Mouse (Mus musculus): ENCODE results near the gene Pde4d. TPM values are rescaled to one million over a fixed set of nuclear protein-coding genes. Genes with fewer than 3 reads are reported as not detected.
A peak's percentile ranks its signal among the peaks of the same experiment; 100 is the strongest.

Gene Pde4d
- polyA plus RNA-seq, 1 experiment from 2014 or later, result 8.7 TPM

DNA sequence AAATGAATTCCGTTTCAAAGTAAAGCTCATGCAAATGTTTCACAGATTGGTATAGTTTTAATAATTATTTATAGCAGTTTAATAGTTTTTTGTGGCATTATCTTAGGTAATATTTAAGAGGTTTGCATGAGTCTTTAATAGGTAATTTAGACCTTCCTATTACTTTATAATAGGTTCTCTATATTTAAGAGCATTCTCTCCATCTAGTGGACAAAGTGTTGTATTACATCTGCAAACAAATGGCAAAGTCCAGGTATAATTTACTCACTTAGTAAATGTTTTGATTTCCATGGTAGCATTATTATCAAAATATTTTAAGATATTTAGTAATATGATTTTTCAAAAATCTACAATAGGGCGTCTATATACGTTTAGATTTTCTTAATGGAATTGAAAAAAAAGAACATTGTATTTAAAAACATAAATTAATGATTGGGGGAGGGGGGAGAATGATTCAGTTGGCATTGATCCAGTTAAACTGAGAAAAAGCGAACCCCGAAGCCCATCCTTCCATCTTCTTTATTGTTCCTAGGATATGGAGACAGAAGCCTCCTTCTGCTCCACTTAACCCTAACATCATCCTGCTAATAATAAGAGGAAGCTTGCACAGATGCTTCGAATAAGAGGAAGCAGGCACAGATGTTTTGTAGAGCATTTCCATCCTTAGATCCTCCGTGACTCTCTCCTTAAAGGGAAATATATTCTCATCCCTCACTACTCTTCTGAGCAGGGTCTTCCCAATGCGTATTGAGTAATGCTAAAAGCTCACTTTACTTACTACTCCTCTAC, 1286.7 kb downstream of the Pde4d start:
- H3K27me3 ChIP-seq (ENCODE audit: control insufficient read depth, insufficient read depth, low read length), result no peaks in the 10 kb centered on the region
- H3K36me3 ChIP-seq (ENCODE audit: control insufficient read depth, insufficient read depth, low read length), result no peaks in the 10 kb centered on the region
- no peak overlapping the region for H3K4me3 ChIP-seq (ENCODE audit: low read depth, low read length)
- DNase-seq (ENCODE audit: low spot score, missing footprints), result peak; percentile 89
- ATAC-seq (ENCODE audit: low FRiP score), result 0 out of 2 replicates have a peak, but pooled peaks have one; percentile 33
- no peak overlapping the region for H3K9ac ChIP-seq (ENCODE audit: low read length)
- H3K9me3 ChIP-seq (ENCODE audit: control insufficient read depth, low read length), result no peaks in the 10 kb centered on the region
- no peak overlapping the region for H3K4me2 ChIP-seq
- 57% methylated on average over 8 of the region's 8 CpGs for WGBS
- no peak overlapping the region for H3K27ac ChIP-seq (ENCODE audit: low read depth, low read length)
- H3K4me1 ChIP-seq (ENCODE audit: control insufficient read depth, insufficient read depth, low read length), result 0 out of 2 replicates have a peak, but pooled peaks cover 2% of the 10 kb centered on the region

- H3K9ac ChIP-seq (ENCODE audit: low read length), result no peak overlapping the region
- no peak for DNase-seq (ENCODE audit: low spot score, missing footprints)
These were observed 1296.7 kb downstream of the Pde4d start for GRCm38 (mm10) chr13:109746492-109746891.

DNA sequence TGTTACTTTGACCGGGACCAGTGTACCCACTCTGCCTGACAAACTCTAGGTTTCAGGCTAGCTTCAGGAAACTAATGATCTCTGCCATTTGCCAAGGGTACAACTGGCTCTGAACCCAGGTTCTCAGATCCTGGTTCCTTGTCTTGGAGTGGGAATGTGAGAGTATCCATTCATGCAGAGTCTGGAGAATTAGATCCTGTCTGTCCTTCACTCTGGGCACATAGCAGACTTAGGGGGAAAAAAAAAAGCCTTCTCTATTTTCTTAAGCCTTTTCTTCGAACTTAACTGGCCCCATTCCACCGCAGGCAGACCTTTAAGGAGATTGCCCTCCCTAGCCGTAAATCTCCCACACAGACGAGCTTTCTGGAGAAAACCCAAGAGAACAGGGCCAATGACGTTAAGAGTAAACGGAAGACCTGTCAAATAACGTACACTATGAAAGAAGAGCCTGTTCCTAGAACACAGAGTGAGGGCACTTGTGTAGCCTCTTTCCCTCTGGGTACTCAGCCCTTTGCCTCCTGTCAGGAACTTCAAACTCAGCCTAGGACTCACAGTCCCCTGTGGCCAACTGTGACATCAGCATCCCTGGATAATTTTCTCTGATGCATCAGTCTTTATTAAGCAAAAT, 1302.6 kb downstream of the Pde4d start:
- Histone ChIP-seq H3K4me3 (ENCODE audit: low read depth, low read length) (no peak overlapping the region), H3K9me3 (ENCODE audit: control insufficient read depth, low read length) (no peaks in the 10 kb centered on the region), H3K27ac (ENCODE audit: low read depth, low read length) (no peak overlapping the region), H3K9ac (ENCODE audit: low read length) (no peak overlapping the region), H3K4me1 (ENCODE audit: control insufficient read depth, insufficient read depth, low read length) (no peaks in the 10 kb centered on the region), H3K36me3 (ENCODE audit: control insufficient read depth, insufficient read depth, low read length) (no peaks in the 10 kb centered on the region), H3K4me2 (no peak overlapping the region), H3K27me3 (ENCODE audit: control insufficient read depth, insufficient read depth, low read length) (no peaks in the 10 kb centered on the region)
- ATAC-seq (ENCODE audit: low FRiP score) (no peak), DNase-seq (ENCODE audit: low spot score, missing footprints) (no peak)
- WGBS, result 66% methylated on average over 8 of the region's 8 CpGs

More at GRCm38 (mm10) chr13:109746492-109746891, 1296.7 kb downstream of the Pde4d start:
- no peaks in the 10 kb centered on the region for H3K27me3 ChIP-seq (ENCODE audit: control insufficient read depth, insufficient read depth, low read length)
- ATAC-seq (ENCODE audit: low FRiP score), result no peak
- no peak overlapping the region for H3K4me3 ChIP-seq (ENCODE audit: low read depth, low read length)
- no peaks in the 10 kb centered on the region for H3K9me3 ChIP-seq (ENCODE audit: control insufficient read depth, low read length)
- H3K27ac ChIP-seq (ENCODE audit: low read depth, low read length), result no peak overlapping the region
- no peak overlapping the region for H3K4me2 ChIP-seq
- H3K36me3 ChIP-seq (ENCODE audit: control insufficient read depth, insufficient read depth, low read length), result no peaks in the 10 kb centered on the region
- H3K4me1 ChIP-seq (ENCODE audit: control insufficient read depth, insufficient read depth, low read length), result no peaks in the 10 kb centered on the region

DNA sequence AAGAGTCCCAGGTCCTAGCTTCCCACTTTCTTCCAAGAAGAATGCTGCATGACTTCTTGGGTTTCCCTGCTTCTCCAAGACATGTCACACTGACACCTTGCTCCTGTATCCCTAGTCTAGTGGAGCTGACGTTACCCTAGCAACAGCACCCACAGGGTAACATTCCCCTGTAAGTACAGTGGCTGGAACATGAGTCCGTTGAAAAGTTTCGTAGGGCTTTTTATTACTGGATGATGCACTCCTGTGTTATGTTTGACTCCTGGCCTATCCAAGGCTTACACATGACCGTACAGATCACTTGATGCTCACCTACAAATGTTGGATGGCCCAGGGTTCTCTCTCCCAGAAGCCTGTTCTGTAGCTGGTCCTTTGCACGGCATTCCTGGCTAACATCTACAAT, 1307.1 kb downstream of the Pde4d start:
- H3K9me3 ChIP-seq (ENCODE audit: control insufficient read depth, low read length), result no peaks in the 10 kb centered on the region
- H3K4me3 ChIP-seq (ENCODE audit: low read depth, low read length), result no peak overlapping the region
- H3K27ac ChIP-seq (ENCODE audit: low read depth, low read length), result no peak overlapping the region
- H3K36me3 ChIP-seq (ENCODE audit: control insufficient read depth, insufficient read depth, low read length), result no peaks in the 10 kb centered on the region
- no peaks in the 10 kb centered on the region for H3K27me3 ChIP-seq (ENCODE audit: control insufficient read depth, insufficient read depth, low read length)
- WGBS, result 89% methylated on average over 5 of the region's 5 CpGs
- H3K4me1 ChIP-seq (ENCODE audit: control insufficient read depth, insufficient read depth, low read length), result no peaks in the 10 kb centered on the region
- ATAC-seq (ENCODE audit: low FRiP score) (no peak), DNase-seq (ENCODE audit: low spot score, missing footprints) (no peak)
- H3K9ac ChIP-seq (ENCODE audit: low read length), result no peak overlapping the region
- H3K4me2 ChIP-seq, result no peak overlapping the region

- H3K9me3 ChIP-seq (ENCODE audit: control insufficient read depth, low read length), result no peaks in the 10 kb centered on the region
- DNase-seq (ENCODE audit: low spot score, missing footprints), result peak; percentile 83
- 42% methylated on average over 5 of the region's 5 CpGs for WGBS
These were observed 1309.5 kb downstream of the Pde4d start for GRCm38 (mm10) chr13:109759201-109759600.

GRCm38 (mm10) chr13:109761081-109761480, 1311.3 kb downstream of the Pde4d start:
- Histone ChIP-seq H3K4me3 (ENCODE audit: low read depth, low read length) (no peak overlapping the region), H3K9ac (ENCODE audit: low read length) (no peak overlapping the region), H3K4me2 (no peak overlapping the region), H3K9me3 (ENCODE audit: control insufficient read depth, low read length) (no peaks in the 10 kb centered on the region), H3K27me3 (ENCODE audit: control insufficient read depth, insufficient read depth, low read length) (no peaks in the 10 kb centered on the region), H3K27ac (ENCODE audit: low read depth, low read length) (no peak overlapping the region), H3K36me3 (ENCODE audit: control insufficient read depth, insufficient read depth, low read length) (no peaks in the 10 kb centered on the region), H3K4me1 (ENCODE audit: control insufficient read depth, insufficient read depth, low read length) (no peaks in the 10 kb centered on the region)
- WGBS, result 84% methylated on average over 13 of the region's 13 CpGs
- DNase-seq (ENCODE audit: low spot score, missing footprints) (no peak), ATAC-seq (ENCODE audit: low FRiP score) (no peak)

More at GRCm38 (mm10) chr13:109759201-109759600, 1309.5 kb downstream of the Pde4d start:
- H3K4me1 ChIP-seq (ENCODE audit: control insufficient read depth, insufficient read depth, low read length), result no peaks in the 10 kb centered on the region
- no peak overlapping the region for H3K27ac ChIP-seq (ENCODE audit: low read depth, low read length)
- H3K4me2 ChIP-seq, result no peak overlapping the region
- no peak overlapping the region for H3K4me3 ChIP-seq (ENCODE audit: low read depth, low read length)
- ATAC-seq (ENCODE audit: low FRiP score), result no peak
- H3K36me3 ChIP-seq (ENCODE audit: control insufficient read depth, insufficient read depth, low read length), result no peaks in the 10 kb centered on the region
- no peaks in the 10 kb centered on the region for H3K27me3 ChIP-seq (ENCODE audit: control insufficient read depth, insufficient read depth, low read length)
- H3K9ac ChIP-seq (ENCODE audit: low read length), result no peak overlapping the region

- no peaks in the 10 kb centered on the region for H3K36me3 ChIP-seq (ENCODE audit: control insufficient read depth, insufficient read depth, low read length)
- DNase-seq (ENCODE audit: low spot score, missing footprints) (no peak), ATAC-seq (ENCODE audit: low FRiP score) (peak; percentile 22; the same call in 1 of the 2 replicates)
- H3K4me1 ChIP-seq (ENCODE audit: control insufficient read depth, insufficient read depth, low read length), result peaks cover 12% of the 10 kb centered on the region
- no peaks in the 10 kb centered on the region for H3K27me3 ChIP-seq (ENCODE audit: control insufficient read depth, insufficient read depth, low read length)
- no peak overlapping the region for H3K4me3 ChIP-seq (ENCODE audit: low read depth, low read length)
- no peak overlapping the region for H3K4me2 ChIP-seq
- no peak overlapping the region for H3K27ac ChIP-seq (ENCODE audit: low read depth, low read length)
- 65% methylated on average over 7 of the region's 7 CpGs for WGBS
- H3K9ac ChIP-seq (ENCODE audit: low read length), result no peak overlapping the region
- no peaks in the 10 kb centered on the region for H3K9me3 ChIP-seq (ENCODE audit: control insufficient read depth, low read length)
These were observed 1325.0 kb downstream of the Pde4d start for GRCm38 (mm10) chr13:109774791-109775190.

DNA sequence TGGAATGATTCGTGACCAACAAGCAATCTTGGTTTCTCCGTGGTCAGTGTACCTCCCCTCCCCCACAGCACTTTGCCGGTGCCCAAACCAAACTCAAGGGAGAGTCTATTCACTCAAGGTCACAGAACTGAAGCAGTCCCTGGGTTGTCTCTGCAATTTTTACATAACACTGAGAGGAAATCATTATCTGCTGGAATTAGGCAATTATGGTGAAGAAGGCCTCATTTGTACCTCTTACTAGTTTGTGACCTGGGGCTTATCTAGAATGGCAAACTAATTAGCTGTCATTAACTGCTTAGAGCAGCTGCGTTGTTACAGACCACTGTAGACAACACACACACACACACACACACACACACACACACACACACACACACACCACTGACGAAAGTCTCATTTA, 1325.4 kb downstream of the Pde4d start:
- 33% methylated on average over 5 of the region's 5 CpGs for WGBS

GRCm38 (mm10) chr13:109776116-109776515, 1326.4 kb downstream of the Pde4d start:
- WGBS, result 2% methylated on average over 11 of the region's 11 CpGs
- peak overlapping the region; percentile 37 for H3K4me2 ChIP-seq
- H3K4me3 ChIP-seq (ENCODE audit: low read depth, low read length), result no peak overlapping the region
- no peaks in the 10 kb centered on the region for H3K36me3 ChIP-seq (ENCODE audit: control insufficient read depth, insufficient read depth, low read length)
- no peaks in the 10 kb centered on the region for H3K27me3 ChIP-seq (ENCODE audit: control insufficient read depth, insufficient read depth, low read length)
- peak; percentile 99 for DNase-seq (ENCODE audit: low spot score, missing footprints)
- H3K9ac ChIP-seq (ENCODE audit: low read length), result peak overlapping the region; percentile 34; the same call in 1 of the 2 replicates
- peaks cover 12% of the 10 kb centered on the region for H3K4me1 ChIP-seq (ENCODE audit: control insufficient read depth, insufficient read depth, low read length)
- no peaks in the 10 kb centered on the region for H3K9me3 ChIP-seq (ENCODE audit: control insufficient read depth, low read length)
- ATAC-seq (ENCODE audit: low FRiP score), result peak; percentile 87
- H3K27ac ChIP-seq (ENCODE audit: low read depth, low read length), result no peak overlapping the region

More for the DNA sequence above, 1325.4 kb downstream of the Pde4d start:
- H3K4me1 ChIP-seq (ENCODE audit: control insufficient read depth, insufficient read depth, low read length), result peaks cover 12% of the 10 kb centered on the region
- H3K9me3 ChIP-seq (ENCODE audit: control insufficient read depth, low read length), result no peaks in the 10 kb centered on the region
- no peak overlapping the region for H3K4me2 ChIP-seq
- ATAC-seq (ENCODE audit: low FRiP score) (peak; percentile 12; the same call in 1 of the 2 replicates), DNase-seq (ENCODE audit: low spot score, missing footprints) (no peak)
- H3K27me3 ChIP-seq (ENCODE audit: control insufficient read depth, insufficient read depth, low read length), result no peaks in the 10 kb centered on the region
- H3K9ac ChIP-seq (ENCODE audit: low read length), result no peak overlapping the region
- H3K4me3 ChIP-seq (ENCODE audit: low read depth, low read length), result no peak overlapping the region
- no peaks in the 10 kb centered on the region for H3K36me3 ChIP-seq (ENCODE audit: control insufficient read depth, insufficient read depth, low read length)
- H3K27ac ChIP-seq (ENCODE audit: low read depth, low read length), result no peak overlapping the region

Data from midbrain, embryonic 11.5 days (tissue).